Mouse (Mus musculus): ENCODE results near the gene AI593442.

Gene AI593442
- long read RNA-seq, experiment 1, result 0 reads
- long read RNA-seq, experiment 2, partial matches to known transcripts, result 0 of 2 reads
- long read RNA-seq, experiment 2, other reads (novel, unspliced or antisense), result 2 of 2 reads

DNA sequence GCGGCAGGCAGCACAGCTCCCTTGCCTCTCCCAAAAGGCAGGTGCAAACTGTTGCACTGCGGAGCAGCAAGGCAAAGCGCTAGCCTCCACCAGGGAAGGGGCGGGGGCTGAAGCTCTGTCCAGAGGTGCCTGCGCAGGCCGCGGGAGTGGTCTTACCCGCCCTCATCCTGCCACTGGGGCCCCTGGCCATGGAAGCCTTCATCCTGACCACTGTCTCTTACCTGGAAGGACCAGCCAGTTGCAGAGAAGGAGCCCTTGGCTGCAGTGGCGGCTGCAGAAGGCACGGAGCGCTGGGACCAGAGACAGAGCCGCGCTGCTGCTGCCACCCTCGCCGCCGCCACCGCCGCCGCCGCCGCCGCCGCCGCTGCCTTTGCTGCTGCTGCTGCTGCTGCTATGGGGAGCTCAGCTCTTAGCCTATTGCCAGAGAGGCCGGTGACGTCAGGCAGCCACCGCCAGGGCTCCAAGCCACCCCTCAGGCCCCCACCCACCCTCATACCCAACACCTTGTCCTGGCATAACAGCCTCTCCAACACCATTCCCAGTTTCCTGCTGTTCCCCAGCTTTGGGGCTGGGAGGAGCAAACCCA is at the start of gene AI593442:
Gene AI593442 (minus strand): TSS at position 419 of the 586 bp plus-strand sequence.
- intact Hi-C loops (cut with DNase I), result no loop called here

DNA sequence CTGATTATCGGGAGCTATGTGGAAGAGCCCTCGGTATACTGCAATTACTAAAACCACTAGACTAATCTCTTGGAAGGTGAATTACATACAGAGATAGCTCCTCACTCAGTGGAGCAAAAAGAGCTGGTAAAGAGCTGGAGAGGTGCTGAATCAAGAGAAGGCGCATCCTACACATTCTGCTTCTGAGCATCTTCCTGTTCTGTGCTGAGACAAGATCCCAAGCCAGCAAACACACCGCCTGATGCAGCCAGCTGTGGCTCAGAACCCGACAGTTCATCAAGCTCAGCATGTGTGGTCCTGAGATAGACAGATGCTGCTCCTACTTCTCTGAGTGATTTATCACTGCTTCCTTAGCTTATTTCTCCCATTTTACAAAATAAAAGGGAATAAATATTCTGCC is 49.2 kb upstream of the AI593442 start:
- intact Hi-C loops (cut with DNase I), result no loop called here

DNA sequence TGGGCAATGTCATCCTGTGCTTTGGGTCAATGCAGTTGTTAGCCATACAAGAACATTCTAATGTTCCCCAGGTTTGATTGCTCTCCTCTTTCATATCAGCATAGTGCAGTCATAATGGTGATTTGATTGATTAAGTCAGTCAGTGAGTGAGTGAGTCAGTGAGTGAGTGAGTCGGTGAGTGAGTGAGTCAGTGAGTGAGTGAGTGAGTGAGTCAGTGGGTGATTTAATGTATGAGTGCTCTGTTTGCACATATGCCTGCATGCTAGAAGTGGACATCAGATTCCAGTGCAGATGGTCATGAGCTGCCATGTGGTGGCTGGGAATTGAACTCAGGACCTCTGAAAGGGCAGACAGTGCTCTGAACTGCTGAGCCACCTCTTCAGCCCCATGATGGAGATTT is 43.0 kb upstream of the AI593442 start:
- intact Hi-C loops (cut with DNase I), result no loop called here

DNA sequence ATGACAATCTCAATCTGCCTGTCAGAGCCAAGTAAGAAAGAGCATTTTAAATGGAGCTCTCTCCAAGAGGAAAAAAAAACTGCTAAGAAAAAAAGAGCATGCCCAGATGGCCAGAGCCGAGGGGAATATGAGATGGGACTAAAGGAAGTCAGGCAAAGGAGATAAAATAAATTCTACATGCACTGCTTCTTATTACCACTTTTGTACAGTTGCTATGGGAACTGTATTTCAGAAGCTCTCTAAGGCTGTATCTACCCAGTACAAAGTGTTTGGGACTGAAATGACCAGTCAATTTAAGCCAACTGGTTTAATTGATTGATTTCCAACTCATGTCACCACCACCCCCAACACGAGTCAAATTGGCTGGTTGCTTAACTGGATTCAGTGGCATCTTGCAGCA is 40.0 kb upstream of the AI593442 start:
- intact Hi-C loops (cut with DNase I), result no loop called here

DNA sequence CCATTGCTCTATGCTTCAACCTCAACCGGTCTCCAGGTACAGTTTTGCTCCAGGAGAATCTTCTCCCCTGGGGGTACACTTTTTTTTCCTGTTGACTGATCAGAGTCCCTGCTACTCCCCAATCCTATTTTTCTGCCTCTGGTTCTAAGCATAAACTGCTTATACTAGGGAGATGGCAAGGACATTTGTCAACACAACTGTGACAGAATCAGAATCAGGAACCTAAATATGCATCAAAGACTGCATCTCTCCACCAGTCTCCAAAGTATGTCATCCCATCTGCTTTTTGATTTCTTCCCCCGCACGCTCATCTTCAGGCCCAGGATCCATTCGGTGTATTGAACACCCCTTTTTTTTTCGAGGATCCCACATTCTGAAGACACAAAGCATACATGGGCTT is 456 bp upstream of the AI593442 start:
- intact Hi-C loops (cut with DNase I), result no loop called here

DNA sequence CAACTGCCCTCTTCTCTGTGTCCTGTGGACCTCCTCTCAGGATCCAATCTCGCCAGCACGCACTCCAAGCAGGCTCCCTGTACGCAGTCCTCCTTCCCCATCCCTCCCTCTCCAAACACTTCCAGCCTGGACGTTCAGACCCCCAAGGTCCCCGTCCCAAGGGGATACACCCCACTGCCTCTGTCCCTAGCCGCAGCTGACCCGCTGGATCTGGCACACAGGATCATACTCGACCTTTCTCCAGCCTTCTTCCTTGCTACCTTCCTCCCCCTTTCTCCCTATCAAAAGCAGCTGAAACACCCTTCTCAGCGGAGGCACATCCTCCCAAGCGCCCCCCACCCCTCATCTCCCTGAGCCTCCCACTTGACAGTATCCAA is 753 bp downstream of the AI593442 start:
- intact Hi-C loops (cut with DNase I), result no loop called here

DNA sequence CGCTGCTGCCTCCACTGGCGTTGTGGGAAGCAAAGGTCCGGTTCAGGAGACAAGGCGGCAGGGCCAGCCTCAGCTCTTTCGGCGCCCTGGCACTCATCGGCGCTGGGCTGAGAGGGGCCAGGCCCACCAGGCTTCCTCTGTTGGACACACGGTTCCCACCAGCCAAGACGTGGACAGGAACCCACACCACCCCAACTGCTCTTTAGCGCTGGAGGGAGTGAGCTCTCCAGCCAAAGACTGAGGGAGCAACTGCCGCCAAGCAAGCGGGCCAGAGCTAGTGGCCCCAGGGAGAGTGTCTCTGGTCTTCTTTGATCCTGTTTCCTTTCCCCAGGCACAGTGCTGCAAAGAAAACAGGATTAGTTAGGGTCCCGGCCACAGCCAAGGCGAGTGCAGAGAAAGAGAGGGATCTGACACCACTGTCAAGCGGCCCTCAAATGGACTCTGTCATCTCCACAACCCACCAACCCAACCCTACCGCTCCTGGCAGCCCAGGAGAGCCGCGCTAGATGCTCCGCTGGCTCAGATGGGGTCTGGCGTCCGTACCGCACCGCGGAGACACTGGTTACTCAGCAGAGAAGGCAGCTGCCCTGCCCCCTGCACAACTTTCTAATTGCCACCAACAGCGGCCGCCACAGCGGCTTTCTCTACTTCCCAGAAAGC is 1.3 kb downstream of the AI593442 start:
- intact Hi-C loops (cut with DNase I), result no loop called here

DNA sequence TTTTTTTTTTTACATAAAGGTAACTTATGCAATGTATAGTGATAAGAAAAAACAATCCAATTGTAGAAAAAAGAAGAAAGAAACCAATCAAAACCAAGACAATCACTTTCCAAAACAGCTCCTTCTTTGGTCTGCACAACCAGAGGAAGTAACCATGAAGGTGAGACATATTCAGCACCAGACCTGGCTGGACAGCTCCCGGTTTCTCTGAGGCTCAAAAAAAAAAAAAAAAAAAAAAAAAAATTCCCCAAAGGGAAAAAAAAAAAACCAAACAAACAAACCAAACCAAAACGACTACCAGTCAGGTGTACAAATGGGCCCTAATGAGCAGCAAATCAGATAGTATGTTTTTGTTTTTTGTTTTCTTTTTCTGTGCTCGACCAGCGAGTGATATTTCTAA is 3.0 kb downstream of the AI593442 start:
- intact Hi-C loops (cut with DNase I), result no loop called here

DNA sequence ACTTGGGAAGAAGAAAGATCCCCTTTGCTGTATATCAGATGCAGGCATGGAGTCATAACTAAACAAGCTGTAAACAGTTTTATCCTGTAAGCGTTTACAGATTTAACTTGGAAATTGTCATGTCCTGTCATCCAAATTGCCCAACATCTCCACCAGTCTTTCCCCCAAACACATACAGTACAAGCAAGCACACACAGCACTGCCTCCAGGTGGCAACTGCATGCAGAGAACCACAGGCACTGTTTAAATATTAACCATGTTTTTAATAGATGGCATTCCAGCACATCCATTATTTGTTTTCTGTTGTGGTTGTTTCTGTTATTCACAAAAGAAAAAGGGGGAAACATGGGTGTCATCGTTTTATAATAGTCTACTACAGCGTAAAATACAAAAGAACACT is 3.6 kb downstream of the AI593442 start:
- intact Hi-C loops (cut with DNase I), result no loop called here

DNA sequence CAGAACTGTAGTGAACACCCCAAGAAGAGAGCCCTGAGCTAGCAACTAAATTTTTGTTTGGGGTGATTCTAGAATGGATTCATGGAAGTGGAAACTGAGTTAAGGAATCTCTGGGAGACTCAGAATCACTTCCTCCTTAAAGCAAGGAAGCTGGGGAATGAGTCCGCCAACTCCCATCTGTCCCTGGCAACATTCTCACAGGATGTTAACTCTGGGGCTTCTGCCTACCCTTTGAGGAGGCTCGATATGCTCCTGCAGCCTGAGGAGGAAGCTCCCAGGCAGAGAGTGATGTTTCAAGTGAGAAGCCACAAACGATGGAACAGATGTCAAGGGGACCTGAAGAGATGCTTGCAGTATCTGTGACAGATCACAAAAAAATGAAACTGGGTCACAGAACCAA is 18.2 kb downstream of the AI593442 start:
- intact Hi-C loops (cut with DNase I), result no loop called here

DNA sequence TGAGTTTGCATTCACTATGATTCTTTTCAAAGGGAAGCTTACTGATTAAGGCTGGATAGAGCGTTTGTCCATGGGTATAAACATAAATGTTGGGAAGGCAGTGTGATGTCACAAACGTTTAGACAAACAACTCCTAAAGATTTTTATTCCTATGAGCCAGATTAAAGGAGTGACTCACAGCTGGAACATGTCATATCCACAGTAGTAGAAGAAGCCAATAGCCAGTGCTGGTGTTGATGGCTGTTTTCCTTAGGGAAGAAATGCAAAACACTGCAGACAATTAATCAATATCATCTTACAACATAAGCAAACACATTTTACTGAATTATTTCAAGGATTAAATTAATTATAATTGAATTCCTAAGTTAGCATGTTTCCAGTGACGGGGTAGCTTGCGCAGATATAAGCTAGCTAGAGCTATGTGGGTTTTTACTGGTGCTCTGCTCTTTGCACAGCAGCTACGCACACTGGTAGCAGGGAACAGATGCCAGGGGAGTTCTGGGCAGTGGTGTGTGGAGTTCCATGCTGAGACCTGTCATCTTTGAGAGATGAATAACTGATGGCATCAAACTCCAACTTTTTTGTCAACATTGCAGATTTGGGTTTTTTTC is 29.1 kb downstream of the AI593442 start:
- intact Hi-C loops (cut with DNase I), result no loop called here

DNA sequence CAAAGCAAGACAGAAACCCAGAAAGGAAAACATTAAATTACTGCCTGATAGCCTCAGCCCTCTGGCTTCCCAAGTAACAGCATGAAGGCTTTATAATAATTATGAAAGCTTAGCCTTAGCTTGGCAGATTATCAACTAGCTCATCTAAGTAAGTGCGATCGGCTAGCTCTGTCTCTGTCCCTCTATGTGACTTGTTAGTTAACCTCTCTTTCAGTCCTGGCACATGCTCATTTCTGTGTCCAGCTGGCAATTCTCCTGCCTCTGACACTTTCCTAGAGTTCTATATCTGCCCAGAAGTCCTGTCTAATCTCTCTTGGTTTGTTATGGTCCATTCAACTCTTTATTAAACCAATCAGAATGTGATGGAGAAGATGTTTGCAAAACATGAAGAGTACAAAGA is 34.3 kb downstream of the AI593442 start:
- intact Hi-C loops (cut with DNase I), result no loop called here

DNA sequence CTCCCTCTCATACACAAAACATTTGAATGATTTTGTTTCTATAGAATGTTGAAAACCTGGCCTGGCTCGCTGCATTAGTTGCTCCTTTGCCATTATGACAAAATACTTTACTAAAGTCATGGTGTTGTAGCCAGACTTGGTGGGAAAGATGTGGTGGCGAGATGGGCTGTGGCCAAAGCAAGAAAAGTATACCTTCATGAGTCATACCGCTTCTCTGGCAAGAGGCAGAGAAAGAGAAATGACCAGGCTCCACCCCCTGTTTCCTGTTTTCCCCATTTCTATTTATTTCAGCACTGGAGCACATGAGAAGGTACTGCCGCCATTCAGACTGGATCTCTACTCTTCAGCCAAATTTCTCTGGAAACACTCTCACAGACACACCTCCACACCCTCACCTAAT is 35.0 kb downstream of the AI593442 start:
- intact Hi-C loops (cut with DNase I), result no loop called here

DNA sequence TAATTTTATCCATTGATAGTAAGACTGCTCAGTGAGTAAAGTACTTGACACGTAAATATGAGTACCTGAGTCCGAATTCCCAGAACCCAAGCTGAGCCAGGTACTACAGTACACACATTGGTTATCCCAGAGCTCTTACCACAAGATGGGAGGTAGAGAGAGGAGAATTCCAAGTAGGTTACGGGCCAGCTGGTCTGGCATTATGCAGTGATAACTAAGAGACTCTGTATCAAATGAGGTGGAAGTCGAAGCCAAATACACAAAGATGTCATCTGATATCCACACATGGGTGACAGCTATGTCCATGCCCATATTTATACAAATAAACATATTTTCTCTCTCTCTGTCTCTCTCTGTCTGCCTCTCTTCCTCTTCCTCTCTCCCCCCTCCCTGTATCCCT is 35.4 kb downstream of the AI593442 start:
- intact Hi-C loops (cut with DNase I), result no loop called here

DNA sequence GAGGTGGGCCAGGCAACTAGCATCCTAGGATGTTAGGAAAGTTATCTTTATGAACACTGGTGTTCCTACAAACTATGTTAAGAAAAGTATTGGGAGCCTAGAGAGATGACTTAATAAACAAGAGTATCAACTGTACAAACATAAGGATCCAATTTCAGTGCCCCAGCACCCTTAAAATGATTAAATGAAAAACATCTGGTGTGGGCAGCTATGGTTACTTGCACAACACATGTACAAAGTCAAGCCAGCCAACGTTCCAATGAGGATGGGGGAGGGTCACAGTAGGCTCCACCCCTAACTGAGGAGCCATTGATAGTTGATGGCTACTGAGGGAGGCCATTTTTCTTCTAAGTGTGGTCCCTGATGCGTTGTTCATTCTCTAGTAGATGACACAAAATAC is 43.6 kb downstream of the AI593442 start:
- intact Hi-C loops (cut with DNase I), result no loop called here

DNA sequence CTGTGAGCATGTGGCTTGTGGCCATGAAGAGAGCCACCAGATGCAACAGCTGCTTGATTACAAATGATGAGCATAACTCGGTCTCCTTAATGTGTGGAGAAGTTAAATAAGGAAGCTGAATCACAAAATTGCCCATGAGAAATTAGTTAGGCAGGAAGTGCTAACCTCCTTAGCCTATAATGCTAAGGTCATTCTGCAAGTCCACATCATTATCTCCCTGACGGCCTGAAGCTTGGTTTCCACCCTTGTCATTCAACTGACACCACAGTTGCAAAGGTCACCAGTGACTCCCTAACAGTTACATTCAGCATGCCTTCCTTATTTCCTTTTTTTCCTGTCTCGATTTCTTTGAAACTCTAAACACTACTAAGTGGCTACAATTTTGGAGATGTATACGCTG is 55.7 kb downstream of the AI593442 start:
- intact Hi-C loops (cut with DNase I), result no loop called here
